Mouse (Mus musculus) kidney, adult 18-20 months (tissue): ENCODE data around the gene Epha4.

ENCODE experiments used
- DNase-seq: peaks from one replicate; pipeline ENCODE4 v3.0.0; 2021

Epha4 gene

GRCm38 (mm10) chr1:77440512-77440911, 74.4 kb downstream of the Epha4 start:
- no peak for DNase-seq

GRCm38 (mm10) chr1:77439383-77440074, 75.4 kb downstream of the Epha4 start:
- DNase-seq: no peak

GRCm38 (mm10) chr1:77438639-77439038, 76.2 kb downstream of the Epha4 start:
- DNase-seq: no peak

GRCm38 (mm10) chr1:77437881-77438610, 76.8 kb downstream of the Epha4 start:
- no peak for DNase-seq

- no peak for DNase-seq
Measured at GRCm38 (mm10) chr1:77435045-77435444, 79.8 kb downstream of the Epha4 start.

- DNase-seq: no peak
Measured at GRCm38 (mm10) chr1:77433148-77433547, 81.7 kb downstream of the Epha4 start.

GRCm38 (mm10) chr1:77432489-77432888, 82.4 kb downstream of the Epha4 start:
- DNase-seq: no peak

GRCm38 (mm10) chr1:77429174-77429573, 85.7 kb downstream of the Epha4 start:
- DNase-seq: peak; percentile 52

GRCm38 (mm10) chr1:77426956-77427355, 87.9 kb downstream of the Epha4 start:
- no peak for DNase-seq

- DNase-seq: no peak
Measured at GRCm38 (mm10) chr1:77425171-77425570, 89.7 kb downstream of the Epha4 start.

- DNase-seq: no peak
Measured at GRCm38 (mm10) chr1:77421081-77421480, 93.8 kb downstream of the Epha4 start.

- no peak for DNase-seq
Measured at GRCm38 (mm10) chr1:77420348-77420747, 94.5 kb downstream of the Epha4 start.

GRCm38 (mm10) chr1:77416872-77417271, 98.0 kb downstream of the Epha4 start:
- no peak for DNase-seq

- no peak for DNase-seq
Measured at GRCm38 (mm10) chr1:77412871-77413669, 101.8 kb downstream of the Epha4 start.

GRCm38 (mm10) chr1:77412285-77412684, 102.6 kb downstream of the Epha4 start:
- no peak for DNase-seq

GRCm38 (mm10) chr1:77411222-77411621, 103.7 kb downstream of the Epha4 start:
- DNase-seq: no peak

GRCm38 (mm10) chr1:77410716-77411115, 104.2 kb downstream of the Epha4 start:
- no peak for DNase-seq

- DNase-seq: no peak
Measured at GRCm38 (mm10) chr1:77410153-77410552, 104.7 kb downstream of the Epha4 start.

GRCm38 (mm10) chr1:77409509-77409908, 105.4 kb downstream of the Epha4 start:
- no peak for DNase-seq

GRCm38 (mm10) chr1:77407417-77407816, 107.5 kb downstream of the Epha4 start:
- no peak for DNase-seq

GRCm38 (mm10) chr1:77406631-77407030, 108.3 kb downstream of the Epha4 start:
- DNase-seq: no peak

GRCm38 (mm10) chr1:77404537-77404936, 110.4 kb downstream of the Epha4 start:
- no peak for DNase-seq

- no peak for DNase-seq
Measured at GRCm38 (mm10) chr1:77402942-77403341, 111.9 kb downstream of the Epha4 start.

- no peak for DNase-seq
Measured at GRCm38 (mm10) chr1:77401465-77401864, 113.4 kb downstream of the Epha4 start.
